Mouse (Mus musculus) hindbrain, embryonic 13.5 days (tissue): ENCODE data around the gene Apoc1. TPM values are rescaled to one million over a fixed set of nuclear protein-coding genes. Genes with fewer than 3 reads are reported as not detected.

Source experiments
- ATAC-seq: fragments of 200-750 bp; cut with Nextera tagmentation; 2 replicates; pipeline ENCODE4 v1.8.0; 2017; ENCODE audit warnings: moderate TSS enrichment; ENCODE audit not compliant: low FRiP score
- H3K27ac ChIP-seq: fragments of 300-500 bp; sonication (generic); 2 replicates; pipeline ENCODE4 v1.5.1; 2015; ENCODE audit warnings: inconsistent platforms, mild to moderate bottlenecking, moderate library complexity
- H3K27me3 ChIP-seq: fragments of 300-500 bp; sonication (generic); 2 replicates; pipeline ENCODE4 v1.6.1; 2015; ENCODE audit warnings: mild to moderate bottlenecking, inconsistent platforms
- H3K36me3 ChIP-seq: fragments of 300-500 bp; sonication (generic); 2 replicates; pipeline ENCODE4 v1.6.1; 2015; ENCODE audit warnings: mild to moderate bottlenecking, inconsistent platforms
- H3K4me1 ChIP-seq: fragments of 300-500 bp; sonication (generic); replicated peaks from 2 replicates; pipeline ENCODE4 v1.6.1; 2015; ENCODE audit warnings: inconsistent platforms
- H3K4me2 ChIP-seq: fragments of 300-500 bp; sonication (generic); 2 replicates; pipeline ENCODE4 v1.6.1; 2015; ENCODE audit warnings: inconsistent platforms, mild to moderate bottlenecking, moderate library complexity
- H3K4me3 ChIP-seq: fragments of 300-500 bp; sonication (generic); 2 replicates; pipeline ENCODE4 v1.5.1; 2015; ENCODE audit warnings: mild to moderate bottlenecking, inconsistent platforms
- H3K9ac ChIP-seq: fragments of 300-500 bp; sonication (generic); 2 replicates; pipeline ENCODE4 v1.6.1; 2015; ENCODE audit warnings: mild to moderate bottlenecking, inconsistent platforms
- H3K9me3 ChIP-seq: fragments of 300-500 bp; sonication (generic); 2 replicates; pipeline ENCODE4 v1.6.1; 2016; ENCODE audit warnings: inconsistent platforms
- WGBS: fragments of 180-500 bp; shearing (Covaris S2); methylation state at CpG from one replicate; pipeline ENCODE4 v1.1.7; 2015; 5-methylcytosine and 5-hydroxymethylcytosine counted together
- polyA plus RNA-seq: library from polyadenylated mRNA; unstranded; fragments of >200 nt; fragmentation: Nextera tagmentation; extraction: Ambion mirVana; gene quantifications from 2 replicates; pipeline ENCODE4 v1.2.1, GENCODE M21; 2015

Gene Apoc1
- polyA plus RNA-seq, 1 experiment from 2014 or later: 2.7 TPM

GRCm38 (mm10) chr7:19651063-19651786, 41.2 kb downstream of the Apoc1 start:
- H3K4me3 ChIP-seq: no peak overlapping the region
- H3K36me3 ChIP-seq: peaks cover 91% of the 10 kb centered on the region
- no peak overlapping the region for H3K9ac ChIP-seq
- no peak overlapping the region for H3K27ac ChIP-seq
- no peaks in the 10 kb centered on the region for H3K27me3 ChIP-seq
- H3K4me2 ChIP-seq: no peak overlapping the region
- ATAC-seq: no peak
- WGBS: 93% methylated on average over 6 of the region's 6 CpGs
- H3K4me1 ChIP-seq: no peaks in the 10 kb centered on the region
- H3K9me3 ChIP-seq: no peaks in the 10 kb centered on the region

DNA sequence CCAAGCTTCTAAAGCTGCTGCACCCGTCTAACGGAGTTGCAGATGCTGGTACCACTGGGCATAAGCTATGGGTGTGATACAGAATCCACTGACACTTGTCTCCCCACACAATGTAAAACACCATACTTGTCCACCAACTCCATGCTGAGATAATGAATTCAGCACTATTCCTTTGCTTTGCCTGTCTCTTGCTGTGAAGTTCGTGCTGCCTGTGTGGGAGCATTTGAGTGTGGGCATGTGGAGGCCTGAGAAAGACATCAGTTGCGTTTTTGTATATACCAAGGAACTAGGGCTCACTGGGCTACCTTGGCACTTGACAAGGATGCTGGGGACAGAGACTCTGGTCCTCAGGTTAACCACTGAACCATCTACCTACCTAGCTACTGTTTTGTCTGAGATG, 51.2 kb downstream of the Apoc1 start:
- H3K4me2 ChIP-seq: no peak overlapping the region
- H3K4me3 ChIP-seq: no peak overlapping the region
- ATAC-seq: no peak
- H3K9me3 ChIP-seq: no peaks in the 10 kb centered on the region
- H3K27ac ChIP-seq: no peak overlapping the region
- H3K4me1 ChIP-seq: no peaks in the 10 kb centered on the region
- H3K9ac ChIP-seq: no peak overlapping the region
- no peaks in the 10 kb centered on the region for H3K27me3 ChIP-seq
- H3K36me3 ChIP-seq: peaks cover 100% of the 10 kb centered on the region
- 93% methylated on average over 4 of the region's 4 CpGs for WGBS

Other genes with a start within 250 kb of the Apoc1 start
- gene Mark4, start 233.8 kb downstream of the Apoc1 start, polyA plus RNA-seq: 16.1 TPM in 2 replicates
- 0.38 and 0.43 TPM in 2 replicates for gene Exoc3l2, start 229.3 kb downstream of the Apoc1 start, polyA plus RNA-seq
- 3.2 and 3.5 TPM in 2 replicates for gene Bloc1s3, start 184.3 kb downstream of the Apoc1 start, polyA plus RNA-seq
- 43.9 and 44.9 TPM in 2 replicates for gene Trappc6a, start 184.3 kb downstream of the Apoc1 start, polyA plus RNA-seq
- gene Nkpd1, start 174.8 kb downstream of the Apoc1 start, polyA plus RNA-seq: 0.32 and 0.50 TPM in 2 replicates
- 32.1 and 32.7 TPM in 2 replicates for gene Ppp1r37, start 129.6 kb downstream of the Apoc1 start, polyA plus RNA-seq
- gene Zfp296, start 115.4 kb downstream of the Apoc1 start, polyA plus RNA-seq: 0.17 and 0.22 TPM in 2 replicates
- 139 and 144 TPM in 2 replicates for gene Gemin7, start 115.1 kb downstream of the Apoc1 start, polyA plus RNA-seq
- gene Clasrp, start 88.2 kb downstream of the Apoc1 start, polyA plus RNA-seq: 54.2 and 60.5 TPM in 2 replicates
- gene Relb, start 63.2 kb downstream of the Apoc1 start, polyA plus RNA-seq: 4.9 and 5.4 TPM in 2 replicates
- 108 and 109 TPM in 2 replicates for gene Clptm1, start 27.6 kb downstream of the Apoc1 start, polyA plus RNA-seq
- 0.56 TPM in 1 of 2 replicates, not detected in the other for gene Apoc2, start 14.7 kb downstream of the Apoc1 start, polyA plus RNA-seq
- gene Gm44805, start 11.2 kb downstream of the Apoc1 start, polyA plus RNA-seq: not detected in 2 replicates
- 0.12 TPM in 1 of 2 replicates, not detected in the other for gene Apoc4, start 11.2 kb downstream of the Apoc1 start, polyA plus RNA-seq
- gene Apoe, start 6.5 kb upstream of the Apoc1 start, polyA plus RNA-seq: 339 and 374 TPM in 2 replicates
- 119 and 124 TPM in 2 replicates for gene Tomm40, start 22.8 kb upstream of the Apoc1 start, polyA plus RNA-seq
- gene Nectin2, start 57.8 kb upstream of the Apoc1 start, polyA plus RNA-seq: 49.1 and 49.8 TPM in 2 replicates
- 8.1 and 10.7 TPM in 2 replicates for gene Bcam, start 78.4 kb upstream of the Apoc1 start, polyA plus RNA-seq
- not detected in 2 replicates for gene Cblc, start 104.1 kb upstream of the Apoc1 start, polyA plus RNA-seq
- 0.60 and 1.5 TPM in 2 replicates for gene Bcl3, start 130.1 kb upstream of the Apoc1 start, polyA plus RNA-seq
- gene Gm19345, start 159.3 kb upstream of the Apoc1 start, polyA plus RNA-seq: 7.6 and 9.3 TPM in 2 replicates
- gene Ceacam16, start 168.6 kb upstream of the Apoc1 start, polyA plus RNA-seq: 0.48 and 0.58 TPM in 2 replicates
- not detected in 2 replicates for gene Ceacam19, start 195.3 kb upstream of the Apoc1 start, polyA plus RNA-seq
- gene Pvr, start 228.5 kb upstream of the Apoc1 start, polyA plus RNA-seq: 7.8 and 9.4 TPM in 2 replicates